Mouse (Mus musculus) cerebellum, adult 2 months (tissue): ENCODE data around the gene Slc5a11.
A peak's percentile ranks its signal among the peaks of the same experiment; 100 is the strongest.

Experiments used
- CTCF ChIP-seq: fragments of 200-500 bp; IDR thresholded peaks from 2 replicates; pipeline ENCODE4 v1.5.1; 2011; ENCODE audit warnings: low read depth, mild to moderate bottlenecking, control low read depth, low read length, moderate library complexity, borderline replicate concordance; ENCODE audit not compliant: insufficient read depth
- POLR2A ChIP-seq: fragments of 200-500 bp; IDR thresholded peaks from 2 replicates; pipeline ENCODE4 v1.6.1; 2011; ENCODE audit warnings: low read length, control low read depth, borderline replicate concordance; ENCODE audit not compliant: insufficient read depth

DNA sequence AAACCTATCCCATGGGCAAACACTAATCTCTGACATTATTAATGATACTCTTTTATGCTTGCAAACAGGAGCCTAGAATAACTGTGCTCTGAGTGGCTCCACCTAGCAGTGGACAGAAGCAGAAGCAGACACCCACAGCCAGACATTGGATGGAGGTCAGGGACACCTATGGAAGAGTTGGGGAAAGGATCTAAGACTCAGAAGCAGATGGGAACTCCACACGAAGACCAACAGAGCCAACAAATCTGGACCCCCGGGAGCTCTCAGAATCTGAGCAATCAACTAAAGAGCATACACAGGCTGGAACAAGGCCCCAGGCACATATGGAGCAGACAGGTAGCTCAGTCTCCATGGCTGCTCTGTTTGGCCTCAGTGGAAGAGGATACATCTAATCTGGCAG, 90.8 kb downstream of the Slc5a11 start:
- TF ChIP-seq CTCF, result peak; percentile 28; the same call in 1 of the 2 replicates
- no peak for TF ChIP-seq POLR2A
